Mouse (Mus musculus): ENCODE results near the gene Rasal2.

- TF ChIP-seq CTCF (IDR thresholded peaks at IDR 0.05; ENCODE audit: borderline replicate concordance, control insufficient read depth, extremely low read depth, insufficient read depth, low read length, poor library complexity): no peak
- TF ChIP-seq POLR2A (IDR thresholded peaks at IDR 0.05; ENCODE audit: control insufficient read depth, extremely low read depth, insufficient read depth, low read length, poor library complexity): no peak
These were observed 243.5 kb downstream of the Rasal2 start for GRCm38 (mm10) chr1:157168891-157169290.

All from thymus, adult 2 months (tissue).